Mouse (Mus musculus) midbrain, embryonic 13.5 days (tissue): ENCODE measurements around the gene Uimc1. TPM values are rescaled to one million over a fixed set of nuclear protein-coding genes. Genes with fewer than 3 reads are reported as not detected.

Experiments used
- ATAC-seq: fragments of 200-750 bp; cut with Nextera tagmentation; 2 replicates; pipeline ENCODE4 v1.8.0; 2017; ENCODE audit warnings: mild to moderate bottlenecking, moderate TSS enrichment, moderate library complexity
- H3K27ac ChIP-seq: fragments of 300-500 bp; sonication (generic); 2 replicates; pipeline ENCODE4 v1.5.1; 2015; ENCODE audit warnings: inconsistent platforms, mild to moderate bottlenecking, moderate library complexity
- H3K27me3 ChIP-seq: fragments of 300-500 bp; sonication (generic); 2 replicates; pipeline ENCODE4 v1.6.1; 2015; ENCODE audit warnings: mild to moderate bottlenecking, inconsistent platforms
- H3K36me3 ChIP-seq: fragments of 300-500 bp; sonication (generic); 2 replicates; pipeline ENCODE4 v1.6.1; 2015; ENCODE audit warnings: mild to moderate bottlenecking, inconsistent platforms
- H3K4me1 ChIP-seq: fragments of 300-500 bp; sonication (generic); replicated peaks from 2 replicates; pipeline ENCODE4 v1.6.1; 2015; ENCODE audit warnings: inconsistent platforms
- H3K4me2 ChIP-seq: fragments of 300-500 bp; sonication (generic); replicated peaks from 2 replicates; pipeline ENCODE4 v1.6.1; 2015; ENCODE audit warnings: moderate library complexity, mild to moderate bottlenecking, inconsistent platforms
- H3K4me3 ChIP-seq: fragments of 300-500 bp; sonication (generic); replicated peaks from 2 replicates; pipeline ENCODE4 v1.5.1; 2015; ENCODE audit warnings: mild to moderate bottlenecking, inconsistent platforms
- H3K9ac ChIP-seq: fragments of 300-500 bp; sonication (generic); replicated peaks from 2 replicates; pipeline ENCODE4 v1.6.1; 2015; ENCODE audit warnings: mild to moderate bottlenecking, inconsistent platforms
- H3K9me3 ChIP-seq: fragments of 300-500 bp; sonication (generic); 2 replicates; pipeline ENCODE4 v1.6.1; 2016; ENCODE audit warnings: mild to moderate bottlenecking, inconsistent platforms
- WGBS: fragments of 180-500 bp; shearing (Covaris S2); methylation state at CpG from one replicate; pipeline ENCODE4 v1.1.7; 2015; 5-methylcytosine and 5-hydroxymethylcytosine counted together
- polyA plus RNA-seq: library from polyadenylated mRNA; unstranded; fragments of >200 nt; fragmentation: Nextera tagmentation; extraction: Ambion mirVana; gene quantifications from 2 replicates; pipeline ENCODE4 v1.2.1, GENCODE M21; 2015

Uimc1 gene
- polyA plus RNA-seq, 1 experiment from 2014 or later, result 21.6 TPM

DNA sequence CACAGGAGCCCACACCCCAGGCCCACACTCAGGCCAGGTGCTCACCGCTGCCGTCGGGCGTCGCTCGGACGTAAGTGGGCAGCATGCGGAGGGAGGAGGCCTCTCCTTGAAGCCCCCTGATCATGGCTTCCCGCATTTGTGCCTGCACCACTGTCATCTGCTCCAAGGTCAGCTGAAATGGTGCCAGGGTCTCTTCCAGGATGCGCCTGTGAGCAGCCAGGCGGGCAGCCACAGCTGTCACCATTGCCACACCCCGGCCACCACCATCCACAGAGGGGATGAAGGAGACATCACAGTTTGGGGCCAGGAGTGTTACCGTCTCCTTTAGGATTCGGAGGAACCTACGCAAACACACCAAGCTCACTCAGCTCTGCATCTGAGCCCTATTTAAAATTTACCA lies 89.0 kb downstream of the Uimc1 start:
- no peak overlapping the region for H3K4me2 ChIP-seq
- no peaks in the 10 kb centered on the region for H3K9me3 ChIP-seq
- H3K27me3 ChIP-seq, result peaks cover 45% of the 10 kb centered on the region
- no peak overlapping the region for H3K27ac ChIP-seq
- no peak for ATAC-seq
- no peak overlapping the region for H3K9ac ChIP-seq
- H3K4me3 ChIP-seq, result no peak overlapping the region
- WGBS, result 88% methylated on average over 15 of the region's 15 CpGs
- H3K36me3 ChIP-seq, result no peaks in the 10 kb centered on the region
- H3K4me1 ChIP-seq, result peaks cover 37% of the 10 kb centered on the region

- WGBS, result 17% methylated on average over 6 of the region's 6 CpGs
- H3K9me3 ChIP-seq, result no peaks in the 10 kb centered on the region
- H3K4me2 ChIP-seq, result no peak overlapping the region
- peaks cover 53% of the 10 kb centered on the region for H3K4me1 ChIP-seq
- no peak overlapping the region for H3K9ac ChIP-seq
- ATAC-seq, result peak; percentile 83
- peaks cover 47% of the 10 kb centered on the region for H3K27me3 ChIP-seq
- peak overlapping the region; percentile 61 for H3K27ac ChIP-seq
- H3K4me3 ChIP-seq, result no peak overlapping the region
- peaks cover 2% of the 10 kb centered on the region for H3K36me3 ChIP-seq
Measured at GRCm38 (mm10) chr13:55008589-55008988, 91.5 kb downstream of the Uimc1 start.

DNA sequence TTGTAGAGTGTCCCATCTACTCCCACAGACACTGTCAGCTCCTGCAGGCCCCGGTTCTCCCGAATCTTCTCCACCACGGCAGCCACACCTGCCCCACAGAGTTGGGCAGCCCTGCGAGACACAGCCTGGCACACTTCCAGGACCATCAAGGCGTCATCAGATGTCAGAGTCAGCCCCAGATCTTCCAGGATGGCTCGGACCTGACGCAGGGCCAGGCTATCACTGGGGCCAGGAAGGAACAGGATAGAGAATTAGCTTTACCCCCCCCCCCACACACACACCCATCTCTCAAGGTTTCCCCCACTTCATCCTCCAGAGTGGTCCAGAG lies 93.7 kb downstream of the Uimc1 start:
- Histone ChIP-seq H3K4me2 (no peak overlapping the region), H3K9ac (0 out of 2 replicates have a peak overlapping the region, but pooled peaks have one; percentile 36), H3K4me1 (peaks cover 46% of the 10 kb centered on the region), H3K9me3 (no peaks in the 10 kb centered on the region), H3K27me3 (peaks cover 48% of the 10 kb centered on the region), H3K4me3 (no peak overlapping the region), H3K36me3 (peaks cover 13% of the 10 kb centered on the region), H3K27ac (no peak overlapping the region)
- no peak for ATAC-seq
- WGBS, result 72% methylated on average over 7 of the region's 7 CpGs

DNA sequence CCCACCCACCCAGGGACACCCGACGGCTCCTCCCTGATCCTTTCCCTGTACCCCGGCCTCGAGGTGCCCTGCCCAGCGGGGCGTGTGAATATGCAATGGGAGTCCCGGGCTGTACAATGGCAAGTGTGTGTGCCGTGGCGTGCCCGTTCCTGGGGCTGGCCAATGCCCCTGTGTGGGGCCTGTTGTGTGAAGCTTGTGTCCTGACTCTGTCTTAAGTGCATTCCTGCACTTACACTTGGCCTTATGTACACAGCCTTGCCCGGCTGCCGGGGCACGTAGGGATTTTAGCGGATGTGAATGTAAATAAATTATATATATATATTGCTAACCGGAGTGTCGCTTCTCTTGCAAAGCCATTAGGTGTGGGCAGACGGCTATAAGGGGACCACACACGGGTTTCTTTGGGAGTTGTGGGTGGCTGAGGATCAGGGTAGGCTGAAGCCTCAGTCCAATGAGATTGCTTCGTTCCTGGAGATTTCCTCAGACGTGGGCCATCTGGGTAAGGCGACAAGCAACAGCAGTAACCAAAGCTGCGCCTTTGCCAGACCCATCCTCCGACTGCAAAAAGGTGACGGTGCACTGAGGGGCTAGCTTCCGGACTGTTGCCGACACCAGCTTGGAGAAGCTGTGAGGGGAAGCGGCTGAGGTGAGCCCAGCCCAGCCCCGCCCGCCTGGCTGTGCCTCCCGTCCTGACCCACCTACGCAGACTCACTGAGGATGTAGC lies 94.2 kb downstream of the Uimc1 start:
- Histone ChIP-seq H3K36me3 (peaks cover 16% of the 10 kb centered on the region), H3K4me2 (no peak overlapping the region), H3K4me3 (no peak overlapping the region), H3K27me3 (peaks cover 45% of the 10 kb centered on the region), H3K9ac (0 out of 2 replicates have a peak overlapping the region, but pooled peaks have one; percentile 36), H3K9me3 (no peaks in the 10 kb centered on the region), H3K4me1 (peaks cover 46% of the 10 kb centered on the region), H3K27ac (no peak overlapping the region)
- WGBS, result 72% methylated on average over 31 of the region's 31 CpGs
- ATAC-seq, result peak; percentile 1; the same call in 1 of the 2 replicates

GRCm38 (mm10) chr13:55004646-55005045 lies 95.5 kb downstream of the Uimc1 start:
- WGBS, result 79% methylated on average over 11 of the region's 11 CpGs
- peaks cover 41% of the 10 kb centered on the region for H3K27me3 ChIP-seq
- H3K4me1 ChIP-seq, result peaks cover 46% of the 10 kb centered on the region
- H3K27ac ChIP-seq, result no peak overlapping the region
- H3K4me3 ChIP-seq, result no peak overlapping the region
- ATAC-seq, result no peak
- H3K36me3 ChIP-seq, result peaks cover 22% of the 10 kb centered on the region
- no peaks in the 10 kb centered on the region for H3K9me3 ChIP-seq
- H3K9ac ChIP-seq, result no peak overlapping the region
- no peak overlapping the region for H3K4me2 ChIP-seq

- H3K4me3 ChIP-seq, result no peak overlapping the region
- peaks cover 28% of the 10 kb centered on the region for H3K4me1 ChIP-seq
- H3K27me3 ChIP-seq, result peaks cover 39% of the 10 kb centered on the region
- WGBS, result 90% methylated on average over 10 of the region's 10 CpGs
- no peak overlapping the region for H3K9ac ChIP-seq
- H3K36me3 ChIP-seq, result peaks cover 26% of the 10 kb centered on the region
- no peak overlapping the region for H3K4me2 ChIP-seq
- no peak for ATAC-seq
- no peak overlapping the region for H3K27ac ChIP-seq
- no peaks in the 10 kb centered on the region for H3K9me3 ChIP-seq
Measured at GRCm38 (mm10) chr13:55002090-55002489, 98.0 kb downstream of the Uimc1 start.

GRCm38 (mm10) chr13:55000433-55000832 lies 99.7 kb downstream of the Uimc1 start:
- ATAC-seq, result no peak
- H3K9me3 ChIP-seq, result no peaks in the 10 kb centered on the region
- no peak overlapping the region for H3K4me2 ChIP-seq
- no peak overlapping the region for H3K9ac ChIP-seq
- peaks cover 17% of the 10 kb centered on the region for H3K4me1 ChIP-seq
- no peak overlapping the region for H3K4me3 ChIP-seq
- peaks cover 26% of the 10 kb centered on the region for H3K36me3 ChIP-seq
- WGBS, result 86% methylated on average over 10 of the region's 10 CpGs
- no peak overlapping the region for H3K27ac ChIP-seq
- H3K27me3 ChIP-seq, result peaks cover 48% of the 10 kb centered on the region

DNA sequence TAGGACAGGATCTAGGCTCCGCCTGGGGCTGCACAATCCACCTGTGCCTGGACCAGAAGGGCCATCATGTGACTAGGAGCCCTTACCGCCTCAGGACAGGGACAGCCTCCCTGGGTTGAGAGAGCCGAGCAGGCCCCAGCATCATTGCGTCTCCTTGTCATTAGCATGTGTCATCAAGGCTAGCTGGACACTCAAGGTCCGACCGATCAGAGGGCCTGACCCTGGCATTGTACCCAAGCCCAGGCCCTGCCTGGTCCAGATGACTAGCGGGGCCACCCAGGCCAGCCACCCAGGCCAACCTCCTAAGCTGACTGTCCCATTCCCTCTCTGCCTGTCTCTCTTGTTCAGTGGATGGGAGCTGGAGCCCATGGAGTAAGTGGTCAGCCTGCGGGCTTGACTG lies 102.5 kb downstream of the Uimc1 start:
- Histone ChIP-seq H3K4me3 (no peak overlapping the region), H3K27me3 (peaks cover 33% of the 10 kb centered on the region), H3K9me3 (no peaks in the 10 kb centered on the region), H3K27ac (no peak overlapping the region), H3K9ac (no peak overlapping the region), H3K4me2 (no peak overlapping the region), H3K4me1 (peaks cover 34% of the 10 kb centered on the region), H3K36me3 (peaks cover 14% of the 10 kb centered on the region; the same call in 1 of the 2 replicates)
- ATAC-seq, result no peak
- 84% methylated on average over 8 of the region's 8 CpGs for WGBS

DNA sequence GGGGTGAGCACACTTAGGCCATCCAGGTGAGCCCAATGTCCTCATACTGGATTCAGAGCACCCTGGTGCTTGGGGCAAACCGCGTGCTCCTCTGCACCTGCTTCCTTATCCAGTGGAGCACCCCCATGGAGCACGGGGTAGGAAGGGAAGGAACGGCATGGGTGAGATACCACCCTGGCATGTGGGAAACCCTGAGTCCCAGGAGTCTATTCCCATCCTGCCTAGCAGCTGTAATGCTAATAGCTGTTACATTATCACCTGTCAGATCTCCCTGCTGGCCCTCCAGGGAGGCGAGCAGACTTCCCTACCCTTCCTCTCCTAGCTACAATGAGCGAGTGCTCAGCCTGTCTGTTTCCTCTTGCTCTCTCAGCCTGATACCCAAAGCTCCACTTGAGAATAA lies 104.9 kb downstream of the Uimc1 start:
- H3K4me2 ChIP-seq, result no peak overlapping the region
- ATAC-seq, result peak; percentile 27; the same call in 1 of the 2 replicates
- 48% methylated on average over 6 of the region's 6 CpGs for WGBS
- H3K27me3 ChIP-seq, result peaks cover 36% of the 10 kb centered on the region
- H3K4me3 ChIP-seq, result no peak overlapping the region
- H3K27ac ChIP-seq, result peak overlapping the region; percentile 78; the same call in 1 of the 2 replicates
- peaks cover 34% of the 10 kb centered on the region for H3K4me1 ChIP-seq
- H3K9me3 ChIP-seq, result no peaks in the 10 kb centered on the region
- H3K36me3 ChIP-seq, result peaks cover 9% of the 10 kb centered on the region
- H3K9ac ChIP-seq, result no peak overlapping the region

DNA sequence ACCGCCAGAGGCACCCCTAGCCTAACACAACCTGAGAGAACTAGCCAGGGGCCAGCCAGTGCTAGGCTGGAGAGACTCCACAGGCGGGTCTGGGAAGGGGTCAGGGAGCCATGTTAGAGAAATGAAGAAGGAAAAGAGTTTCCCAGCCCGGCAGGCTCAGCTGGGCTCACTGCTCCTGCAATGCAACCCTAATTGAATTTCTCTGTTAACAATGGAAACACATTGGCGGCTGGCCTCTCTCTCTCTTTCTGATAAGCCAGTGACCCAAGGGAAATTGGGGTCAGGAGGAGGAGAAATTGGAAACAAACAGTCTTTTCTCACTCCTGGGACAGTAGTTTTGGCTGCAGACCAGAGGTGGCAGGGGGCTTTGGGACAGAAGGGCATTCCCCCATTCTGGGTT lies 105.5 kb downstream of the Uimc1 start:
- Histone ChIP-seq H3K9ac (no peak overlapping the region), H3K9me3 (no peaks in the 10 kb centered on the region), H3K4me1 (peaks cover 38% of the 10 kb centered on the region), H3K4me3 (no peak overlapping the region), H3K4me2 (no peak overlapping the region), H3K27me3 (peaks cover 31% of the 10 kb centered on the region), H3K27ac (peak overlapping the region; percentile 78), H3K36me3 (peaks cover 3% of the 10 kb centered on the region)
- ATAC-seq, result peak; percentile 18
- WGBS, result 4% methylated on average over 4 of the region's 4 CpGs

- no peak overlapping the region for H3K9ac ChIP-seq
- H3K27me3 ChIP-seq, result peaks cover 32% of the 10 kb centered on the region
- 82% methylated on average over 7 of the region's 7 CpGs for WGBS
- H3K4me2 ChIP-seq, result no peak overlapping the region
- no peaks in the 10 kb centered on the region for H3K9me3 ChIP-seq
- no peak for ATAC-seq
- peaks cover 42% of the 10 kb centered on the region for H3K4me1 ChIP-seq
- H3K27ac ChIP-seq, result no peak overlapping the region
- no peak overlapping the region for H3K4me3 ChIP-seq
- H3K36me3 ChIP-seq, result no peaks in the 10 kb centered on the region; the same call in 1 of the 2 replicates
Measured at GRCm38 (mm10) chr13:54992215-54992614, 107.9 kb downstream of the Uimc1 start.

GRCm38 (mm10) chr13:54988181-54988760 lies 111.8 kb downstream of the Uimc1 start:
- H3K4me3 ChIP-seq, result no peak overlapping the region
- H3K36me3 ChIP-seq, result no peaks in the 10 kb centered on the region; the same call in 1 of the 2 replicates
- 63% methylated on average over 7 of the region's 7 CpGs for WGBS
- ATAC-seq, result no peak
- no peak overlapping the region for H3K4me2 ChIP-seq
- H3K9ac ChIP-seq, result no peak overlapping the region
- peaks cover 30% of the 10 kb centered on the region for H3K27me3 ChIP-seq
- no peaks in the 10 kb centered on the region for H3K9me3 ChIP-seq
- no peak overlapping the region for H3K27ac ChIP-seq
- peaks cover 23% of the 10 kb centered on the region for H3K4me1 ChIP-seq
